Mouse (Mus musculus): ENCODE measurements around the gene Dnmbp. TPM values are rescaled to one million over a fixed set of nuclear protein-coding genes. Genes with fewer than 3 reads are reported as not detected.

Dnmbp gene
- polyA plus RNA-seq, 1 experiment from 2014 or later, result 7.2 TPM

- DNase-seq (ENCODE audit: low spot score) (no peak), ATAC-seq (no peak)
- H3K9ac ChIP-seq (ENCODE audit: low read length), result no peak overlapping the region
- no peaks in the 10 kb centered on the region for H3K27me3 ChIP-seq (replicated peaks; ENCODE audit: control insufficient read depth, insufficient read depth, low read length)
- WGBS, result 93% methylated on average over 4 of the region's 4 CpGs
- no peak overlapping the region for H3K4me2 ChIP-seq (ENCODE audit: low read length)
- no peak overlapping the region for H3K4me3 ChIP-seq (ENCODE audit: low read depth, low read length)
- no peaks in the 10 kb centered on the region for H3K9me3 ChIP-seq (replicated peaks; ENCODE audit: control insufficient read depth, low read length)
- H3K27ac ChIP-seq (ENCODE audit: low read depth, low read length), result no peak overlapping the region
- peaks cover 77% of the 10 kb centered on the region for H3K36me3 ChIP-seq (ENCODE audit: control insufficient read depth, insufficient read depth, low read length)
- H3K4me1 ChIP-seq (ENCODE audit: control insufficient read depth, insufficient read depth, low read length), result no peaks in the 10 kb centered on the region
These were observed 69.6 kb downstream of the Dnmbp start for GRCm38 (mm10) chr19:43870418-43870817.

- Histone ChIP-seq H3K9me3 (replicated peaks; ENCODE audit: control insufficient read depth, low read length) (0 out of 2 replicates have a peak, but pooled peaks cover 3% of the 10 kb centered on the region), H3K36me3 (ENCODE audit: control insufficient read depth, insufficient read depth, low read length) (peaks cover 68% of the 10 kb centered on the region), H3K27me3 (replicated peaks; ENCODE audit: control insufficient read depth, insufficient read depth, low read length) (no peaks in the 10 kb centered on the region), H3K27ac (ENCODE audit: low read depth, low read length) (no peak overlapping the region), H3K4me1 (ENCODE audit: control insufficient read depth, insufficient read depth, low read length) (no peaks in the 10 kb centered on the region), H3K4me2 (ENCODE audit: low read length) (no peak overlapping the region), H3K9ac (ENCODE audit: low read length) (no peak overlapping the region), H3K4me3 (ENCODE audit: low read depth, low read length) (no peak overlapping the region)
- no peak for ATAC-seq
- no peak for DNase-seq (ENCODE audit: low spot score)
- WGBS, result 81% methylated on average over 6 of the region's 6 CpGs
These were observed 82.6 kb downstream of the Dnmbp start for GRCm38 (mm10) chr19:43857347-43857746.

GRCm38 (mm10) chr19:43852837-43853545 lies 87.0 kb downstream of the Dnmbp start:
- no peaks in the 10 kb centered on the region for H3K9me3 ChIP-seq (replicated peaks; ENCODE audit: control insufficient read depth, low read length)
- no peak overlapping the region for H3K9ac ChIP-seq (ENCODE audit: low read length)
- H3K4me1 ChIP-seq (ENCODE audit: control insufficient read depth, insufficient read depth, low read length), result no peaks in the 10 kb centered on the region
- H3K36me3 ChIP-seq (ENCODE audit: control insufficient read depth, insufficient read depth, low read length), result peaks cover 79% of the 10 kb centered on the region
- H3K4me2 ChIP-seq (ENCODE audit: low read length), result no peak overlapping the region
- WGBS, result 76% methylated on average over 7 of the region's 7 CpGs
- ATAC-seq (no peak), DNase-seq (ENCODE audit: low spot score) (no peak)
- H3K27ac ChIP-seq (ENCODE audit: low read depth, low read length), result no peak overlapping the region
- no peaks in the 10 kb centered on the region for H3K27me3 ChIP-seq (replicated peaks; ENCODE audit: control insufficient read depth, insufficient read depth, low read length)
- H3K4me3 ChIP-seq (ENCODE audit: low read depth, low read length), result no peak overlapping the region

GRCm38 (mm10) chr19:43851996-43852630 lies 87.9 kb downstream of the Dnmbp start:
- Histone ChIP-seq H3K9me3 (replicated peaks; ENCODE audit: control insufficient read depth, low read length) (no peaks in the 10 kb centered on the region), H3K4me1 (ENCODE audit: control insufficient read depth, insufficient read depth, low read length) (no peaks in the 10 kb centered on the region), H3K4me2 (ENCODE audit: low read length) (no peak overlapping the region), H3K36me3 (ENCODE audit: control insufficient read depth, insufficient read depth, low read length) (peaks cover 87% of the 10 kb centered on the region), H3K27ac (ENCODE audit: low read depth, low read length) (no peak overlapping the region), H3K27me3 (replicated peaks; ENCODE audit: control insufficient read depth, insufficient read depth, low read length) (no peaks in the 10 kb centered on the region), H3K4me3 (ENCODE audit: low read depth, low read length) (no peak overlapping the region), H3K9ac (ENCODE audit: low read length) (no peak overlapping the region)
- ATAC-seq, result no peak
- WGBS, result 85% methylated on average over 21 of the region's 21 CpGs
- DNase-seq (ENCODE audit: low spot score), result no peak

- Histone ChIP-seq H3K4me3 (ENCODE audit: low read depth, low read length) (no peak overlapping the region), H3K36me3 (ENCODE audit: control insufficient read depth, insufficient read depth, low read length) (peaks cover 79% of the 10 kb centered on the region), H3K4me1 (ENCODE audit: control insufficient read depth, insufficient read depth, low read length) (no peaks in the 10 kb centered on the region), H3K9me3 (replicated peaks; ENCODE audit: control insufficient read depth, low read length) (no peaks in the 10 kb centered on the region), H3K4me2 (ENCODE audit: low read length) (no peak overlapping the region), H3K27me3 (replicated peaks; ENCODE audit: control insufficient read depth, insufficient read depth, low read length) (no peaks in the 10 kb centered on the region), H3K9ac (ENCODE audit: low read length) (no peak overlapping the region), H3K27ac (ENCODE audit: low read depth, low read length) (no peak overlapping the region)
- 95% methylated on average over 11 of the region's 11 CpGs for WGBS
- no peak for DNase-seq (ENCODE audit: low spot score)
- no peak for ATAC-seq
These were observed 90.0 kb downstream of the Dnmbp start for GRCm38 (mm10) chr19:43850026-43850425.

- Histone ChIP-seq H3K4me1 (ENCODE audit: control insufficient read depth, insufficient read depth, low read length) (no peaks in the 10 kb centered on the region), H3K4me3 (ENCODE audit: low read depth, low read length) (no peak overlapping the region), H3K9me3 (replicated peaks; ENCODE audit: control insufficient read depth, low read length) (no peaks in the 10 kb centered on the region), H3K4me2 (ENCODE audit: low read length) (no peak overlapping the region), H3K9ac (ENCODE audit: low read length) (no peak overlapping the region), H3K27me3 (replicated peaks; ENCODE audit: control insufficient read depth, insufficient read depth, low read length) (no peaks in the 10 kb centered on the region), H3K27ac (ENCODE audit: low read depth, low read length) (no peak overlapping the region), H3K36me3 (ENCODE audit: control insufficient read depth, insufficient read depth, low read length) (peaks cover 62% of the 10 kb centered on the region)
- 97% methylated on average over 15 of the region's 15 CpGs for WGBS
- no peak for ATAC-seq
- DNase-seq (ENCODE audit: low spot score), result no peak
These were observed 92.0 kb downstream of the Dnmbp start for GRCm38 (mm10) chr19:43847966-43848365.

GRCm38 (mm10) chr19:43847056-43847455 lies 92.9 kb downstream of the Dnmbp start:
- DNase-seq (ENCODE audit: low spot score), result no peak
- H3K27me3 ChIP-seq (replicated peaks; ENCODE audit: control insufficient read depth, insufficient read depth, low read length), result no peaks in the 10 kb centered on the region
- ATAC-seq, result no peak
- no peak overlapping the region for H3K4me2 ChIP-seq (ENCODE audit: low read length)
- H3K9ac ChIP-seq (ENCODE audit: low read length), result no peak overlapping the region
- no peak overlapping the region for H3K27ac ChIP-seq (ENCODE audit: low read depth, low read length)
- no peaks in the 10 kb centered on the region for H3K4me1 ChIP-seq (ENCODE audit: control insufficient read depth, insufficient read depth, low read length)
- H3K4me3 ChIP-seq (ENCODE audit: low read depth, low read length), result no peak overlapping the region
- H3K9me3 ChIP-seq (replicated peaks; ENCODE audit: control insufficient read depth, low read length), result no peaks in the 10 kb centered on the region
- 89% methylated on average over 15 of the region's 15 CpGs for WGBS
- H3K36me3 ChIP-seq (ENCODE audit: control insufficient read depth, insufficient read depth, low read length), result peaks cover 57% of the 10 kb centered on the region

- H3K4me2 ChIP-seq (ENCODE audit: low read length), result no peak overlapping the region
- 75% methylated on average over 7 of the region's 7 CpGs for WGBS
- DNase-seq (ENCODE audit: low spot score), result no peak
- H3K4me3 ChIP-seq (ENCODE audit: low read depth, low read length), result no peak overlapping the region
- no peaks in the 10 kb centered on the region for H3K27me3 ChIP-seq (replicated peaks; ENCODE audit: control insufficient read depth, insufficient read depth, low read length)
- no peaks in the 10 kb centered on the region for H3K9me3 ChIP-seq (replicated peaks; ENCODE audit: control insufficient read depth, low read length)
- no peaks in the 10 kb centered on the region for H3K4me1 ChIP-seq (ENCODE audit: control insufficient read depth, insufficient read depth, low read length)
- no peak for ATAC-seq
- H3K9ac ChIP-seq (ENCODE audit: low read length), result no peak overlapping the region
- H3K27ac ChIP-seq (ENCODE audit: low read depth, low read length), result no peak overlapping the region
- peaks cover 42% of the 10 kb centered on the region for H3K36me3 ChIP-seq (ENCODE audit: control insufficient read depth, insufficient read depth, low read length)
These were observed 94.6 kb downstream of the Dnmbp start for GRCm38 (mm10) chr19:43845331-43845908.

GRCm38 (mm10) chr19:43843184-43843583 lies 96.8 kb downstream of the Dnmbp start:
- H3K4me1 ChIP-seq (ENCODE audit: control insufficient read depth, insufficient read depth, low read length), result no peaks in the 10 kb centered on the region
- no peak overlapping the region for H3K27ac ChIP-seq (ENCODE audit: low read depth, low read length)
- H3K27me3 ChIP-seq (replicated peaks; ENCODE audit: control insufficient read depth, insufficient read depth, low read length), result no peaks in the 10 kb centered on the region
- H3K36me3 ChIP-seq (ENCODE audit: control insufficient read depth, insufficient read depth, low read length), result peaks cover 21% of the 10 kb centered on the region
- no peak overlapping the region for H3K4me3 ChIP-seq (ENCODE audit: low read depth, low read length)
- ATAC-seq, result no peak
- WGBS, result 91% methylated on average over 9 of the region's 9 CpGs
- no peak overlapping the region for H3K9ac ChIP-seq (ENCODE audit: low read length)
- DNase-seq (ENCODE audit: low spot score), result no peak
- no peaks in the 10 kb centered on the region for H3K9me3 ChIP-seq (replicated peaks; ENCODE audit: control insufficient read depth, low read length)
- no peak overlapping the region for H3K4me2 ChIP-seq (ENCODE audit: low read length)
